Mouse (Mus musculus) embryonic facial prominence, embryonic 13.5 days (tissue): ENCODE data around the gene Mthfd2. TPM values are rescaled to one million over a fixed set of nuclear protein-coding genes. Genes with fewer than 3 reads are reported as not detected.
"Not testable (repeated sequence)": the region's sequence is repeated elsewhere in the genome, so short reads cannot be mapped to it uniquely, and the experiment has no call there.

Experiments
- ATAC-seq: fragments of 200-750 bp; cut with Nextera tagmentation; 2 replicates; pipeline ENCODE4 v1.8.0; 2017; ENCODE audit warnings: low read depth; ENCODE audit not compliant: insufficient number of reproducible peaks, insufficient read depth, low FRiP score, low TSS enrichment
- H3K27ac ChIP-seq: fragments of 300-500 bp; sonication (generic); 2 replicates; pipeline ENCODE4 v1.5.1; 2015; ENCODE audit warnings: moderate library complexity, mild to moderate bottlenecking, inconsistent platforms
- H3K27me3 ChIP-seq: fragments of 300-500 bp; sonication (generic); 2 replicates; pipeline ENCODE4 v1.6.1; 2015; ENCODE audit warnings: mild to moderate bottlenecking, inconsistent platforms
- H3K36me3 ChIP-seq: fragments of 300-500 bp; sonication (generic); 2 replicates; pipeline ENCODE4 v1.6.1; 2015; ENCODE audit warnings: mild to moderate bottlenecking, inconsistent platforms
- H3K4me1 ChIP-seq: fragments of 300-500 bp; sonication (generic); 2 replicates; pipeline ENCODE4 v1.6.1; 2015; ENCODE audit warnings: inconsistent platforms
- H3K4me2 ChIP-seq: fragments of 300-500 bp; sonication (generic); 2 replicates; pipeline ENCODE4 v1.6.1; 2015; ENCODE audit warnings: moderate library complexity, mild to moderate bottlenecking, inconsistent platforms
- H3K4me3 ChIP-seq: fragments of 300-500 bp; sonication (generic); 2 replicates; pipeline ENCODE4 v1.5.1; 2015; ENCODE audit warnings: mild to moderate bottlenecking, inconsistent platforms
- H3K9ac ChIP-seq: fragments of 300-500 bp; sonication (generic); 2 replicates; pipeline ENCODE4 v1.6.1; 2015; ENCODE audit warnings: mild to moderate bottlenecking, inconsistent platforms
- H3K9me3 ChIP-seq: fragments of 300-500 bp; sonication (generic); 2 replicates; pipeline ENCODE4 v1.6.1; 2016; ENCODE audit warnings: inconsistent platforms
- WGBS: fragments of 180-500 bp; shearing (Covaris S2); methylation state at CpG from one replicate; pipeline ENCODE4 v1.1.7; 2015; ENCODE audit warnings: mixed read lengths; 5-methylcytosine and 5-hydroxymethylcytosine counted together
- polyA plus RNA-seq: library from polyadenylated mRNA; unstranded; fragments of >200 nt; fragmentation: Nextera tagmentation; extraction: Ambion mirVana; gene quantifications from 2 replicates; pipeline ENCODE4 v1.2.1, GENCODE M21; 2015

The Mthfd2 gene
- polyA plus RNA-seq, 1 experiment from 2014 or later = 36.3 TPM

GRCm38 (mm10) chr6:83351490-83352160 lies 25.9 kb upstream of the Mthfd2 start:
- H3K27me3 ChIP-seq = no peaks in the 10 kb centered on the region
- H3K4me1 ChIP-seq = peaks cover 18% of the 10 kb centered on the region
- no peak overlapping the region for H3K4me3 ChIP-seq
- ATAC-seq = no peak
- peaks cover 41% of the 10 kb centered on the region for H3K36me3 ChIP-seq
- H3K9ac ChIP-seq = peak overlapping the region; percentile 93; the same call in 1 of the 2 replicates
- 81% methylated on average over 7 of the region's 7 CpGs for WGBS
- H3K9me3 ChIP-seq = no peaks in the 10 kb centered on the region
- peak overlapping the region; percentile 28; the same call in 1 of the 2 replicates for H3K27ac ChIP-seq
- H3K4me2 ChIP-seq = no peak overlapping the region

- Histone ChIP-seq H3K36me3 (peaks cover 41% of the 10 kb centered on the region), H3K9ac (peak overlapping the region; percentile 93; the same call in 1 of the 2 replicates), H3K27me3 (no peaks in the 10 kb centered on the region), H3K4me1 (peaks cover 18% of the 10 kb centered on the region), H3K9me3 (no peaks in the 10 kb centered on the region), H3K4me2 (no peak overlapping the region), H3K27ac (no peak overlapping the region), H3K4me3 (no peak overlapping the region)
- WGBS = 89% methylated on average over 16 of the region's 16 CpGs
- ATAC-seq = no peak
Measured at GRCm38 (mm10) chr6:83350851-83351405, 25.2 kb upstream of the Mthfd2 start.

DNA sequence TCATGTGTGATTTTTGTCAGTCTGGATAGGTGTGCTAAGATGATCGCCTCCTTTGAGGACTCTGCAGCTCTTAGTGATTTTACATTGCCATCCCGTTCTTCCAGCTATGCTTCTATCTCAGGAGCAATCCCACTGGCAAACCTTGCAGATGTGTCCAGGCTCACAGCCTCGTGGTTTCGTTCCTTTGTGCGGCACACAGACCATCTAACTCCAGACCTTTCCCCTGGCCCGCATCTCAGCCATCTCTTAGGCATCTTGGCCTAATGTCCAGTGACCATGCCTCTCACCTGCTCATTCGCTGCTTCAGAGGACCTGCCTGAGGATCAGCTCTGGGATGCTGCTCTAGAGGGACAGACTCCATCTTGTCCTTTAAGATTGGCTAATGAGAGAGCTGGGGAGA lies 24.5 kb upstream of the Mthfd2 start:
- ATAC-seq = no peak
- H3K36me3 ChIP-seq = peaks cover 34% of the 10 kb centered on the region
- H3K9ac ChIP-seq = peak overlapping the region; percentile 93
- no peaks in the 10 kb centered on the region for H3K27me3 ChIP-seq
- H3K9me3 ChIP-seq = no peaks in the 10 kb centered on the region
- H3K4me3 ChIP-seq = peak overlapping the region; percentile 88
- H3K4me2 ChIP-seq = peak overlapping the region; percentile 85
- 84% methylated on average over 7 of the region's 7 CpGs for WGBS
- H3K27ac ChIP-seq = no peak overlapping the region
- H3K4me1 ChIP-seq = peaks cover 18% of the 10 kb centered on the region

DNA sequence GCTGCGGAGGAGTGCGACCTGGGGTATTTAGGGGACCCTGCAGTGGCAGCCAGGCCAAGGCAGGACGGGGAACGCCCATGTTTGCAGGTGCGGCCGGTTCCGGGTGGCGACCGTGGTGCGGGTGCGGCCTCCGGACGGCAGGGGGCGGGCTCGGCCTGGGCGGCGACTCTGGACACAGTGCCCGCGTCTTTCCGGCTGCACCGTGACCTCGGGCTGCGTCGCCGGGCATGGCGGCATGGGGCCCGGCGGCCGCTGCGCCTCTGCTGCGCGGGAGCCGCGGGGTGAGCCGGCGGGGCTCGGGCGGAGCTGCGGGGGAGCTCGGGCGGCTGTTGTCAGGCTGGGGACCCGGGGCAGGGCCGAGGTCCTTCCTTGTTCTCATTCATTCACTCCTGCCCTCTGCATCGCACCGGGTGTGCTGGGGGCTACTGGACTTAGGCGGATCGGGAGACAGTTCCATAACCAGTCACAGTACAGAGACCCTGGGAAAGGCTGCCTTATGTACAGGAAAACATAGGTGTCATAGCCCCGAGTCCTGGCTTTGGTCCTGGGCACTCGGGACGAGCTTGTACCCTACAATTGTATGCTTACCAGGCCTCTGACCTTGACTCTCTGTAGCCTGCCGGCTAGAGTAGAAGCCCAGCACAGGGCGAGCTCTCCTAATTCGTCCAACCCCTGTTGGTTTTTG lies 23.7 kb upstream of the Mthfd2 start:
- Histone ChIP-seq H3K27me3 (no peaks in the 10 kb centered on the region), H3K9ac (peak overlapping the region; percentile 93), H3K9me3 (no peaks in the 10 kb centered on the region), H3K36me3 (peaks cover 26% of the 10 kb centered on the region), H3K4me3 (peak overlapping the region; percentile 88), H3K4me1 (peaks cover 18% of the 10 kb centered on the region), H3K4me2 (peak overlapping the region; percentile 85), H3K27ac (0 out of 2 replicates have a peak overlapping the region, but pooled peaks have one; percentile 22)
- peak; percentile 83 for ATAC-seq
- under 1% methylated on average over 52 of the region's 53 CpGs for WGBS

DNA sequence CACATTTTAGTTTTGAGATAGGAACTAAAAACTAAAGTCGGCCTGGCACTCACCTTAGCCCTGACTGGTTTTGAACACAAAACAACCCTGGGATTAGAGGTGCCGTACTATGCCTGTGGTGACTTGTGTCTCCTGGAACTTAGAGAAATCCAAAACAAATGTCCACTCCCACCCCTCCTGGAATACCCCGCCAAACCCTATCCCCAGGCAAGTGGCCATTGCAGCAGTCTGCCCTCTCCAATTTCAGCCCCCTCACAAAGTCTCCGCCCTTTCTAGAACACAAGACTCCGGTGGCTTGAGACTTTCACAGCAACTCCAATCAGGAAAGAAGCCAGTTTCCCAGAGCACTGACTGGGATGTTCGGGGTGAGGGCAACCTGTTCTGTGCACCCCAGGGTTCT lies 23.2 kb upstream of the Mthfd2 start, which contains the start of gene Bola3:
Bola3 (plus strand) TSS at position 275 of the 400 bp plus-strand sequence.
- no peak for ATAC-seq
- no peaks in the 10 kb centered on the region for H3K9me3 ChIP-seq
- peak within 1 kb of the TSS; percentile 85 for H3K4me2 ChIP-seq
- WGBS = 22% methylated on average over 6 of the region's 6 CpGs
- peak within 1 kb of the TSS; percentile 88 for H3K4me3 ChIP-seq
- H3K4me1 ChIP-seq = peaks cover 18% of the 10 kb centered on the region
- peaks cover 21% of the 10 kb centered on the region for H3K36me3 ChIP-seq
- 0 out of 2 replicates have a peak within 1 kb of the TSS, but pooled peaks have one; percentile 22 for H3K27ac ChIP-seq
- no peaks in the 10 kb centered on the region for H3K27me3 ChIP-seq
- peak within 1 kb of the TSS; percentile 93 for H3K9ac ChIP-seq

DNA sequence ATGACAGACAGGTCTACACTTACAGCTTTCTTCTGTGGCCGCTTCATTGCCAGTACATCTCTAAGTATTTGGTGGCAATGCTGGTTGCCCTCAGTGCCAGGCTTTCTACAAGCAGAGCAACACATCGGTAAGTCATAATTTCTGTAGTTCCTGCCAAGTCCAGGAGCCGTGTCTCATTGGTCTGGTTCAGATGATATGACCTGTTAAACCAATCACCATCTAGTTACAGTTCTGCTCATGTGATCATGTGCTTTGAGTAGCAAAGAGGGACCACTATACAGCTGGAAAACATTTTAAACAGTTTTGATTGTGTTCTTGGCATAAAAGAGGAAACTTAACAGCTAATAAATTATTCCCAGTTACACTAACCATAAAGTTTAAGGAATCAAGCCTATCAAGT lies 22.2 kb upstream of the Mthfd2 start:
- Histone ChIP-seq H3K27me3 (no peaks in the 10 kb centered on the region), H3K4me2 (no peak overlapping the region), H3K9ac (no peak overlapping the region), H3K36me3 (peaks cover 14% of the 10 kb centered on the region), H3K9me3 (no peaks in the 10 kb centered on the region), H3K4me3 (no peak overlapping the region), H3K27ac (no peak overlapping the region), H3K4me1 (peaks cover 18% of the 10 kb centered on the region)
- ATAC-seq = no peak
- 78% methylated on average over 3 of the region's 3 CpGs for WGBS

- Histone ChIP-seq H3K36me3 (peaks cover 28% of the 10 kb centered on the region), H3K4me1 (peaks cover 10% of the 10 kb centered on the region)
- WGBS = 90% methylated on average over 8 of the region's 8 CpGs
- H3K4me3 ChIP-seq, H3K27ac ChIP-seq, H3K27me3 ChIP-seq, H3K9ac ChIP-seq, ATAC-seq, H3K4me2 ChIP-seq, H3K9me3 ChIP-seq: not testable (repeated sequence)
Measured at GRCm38 (mm10) chr6:83345285-83345684, 19.6 kb upstream of the Mthfd2 start.

DNA sequence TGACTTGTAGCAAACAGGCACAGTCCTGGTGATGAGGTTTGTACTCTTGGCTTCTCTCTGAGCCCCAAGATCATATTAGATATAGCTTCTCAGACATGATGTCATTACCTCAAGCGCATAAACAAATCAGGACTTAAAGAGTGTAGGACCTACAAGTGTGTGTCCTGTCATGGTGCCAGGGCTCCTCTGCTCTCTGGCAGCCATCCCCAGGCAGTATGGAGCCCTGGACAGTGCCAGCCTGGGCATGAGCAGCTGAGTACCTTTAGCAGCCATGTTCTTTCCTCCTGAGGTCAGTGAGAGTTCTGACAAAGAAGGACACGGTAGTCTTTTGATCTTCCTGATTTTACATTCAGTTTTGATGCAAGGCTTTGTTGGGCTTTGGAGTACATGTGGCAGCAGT lies 17.2 kb upstream of the Mthfd2 start:
- peaks cover 48% of the 10 kb centered on the region for H3K36me3 ChIP-seq
- H3K9me3 ChIP-seq = no peaks in the 10 kb centered on the region
- no peaks in the 10 kb centered on the region for H3K27me3 ChIP-seq
- H3K27ac ChIP-seq = no peak overlapping the region
- H3K4me1 ChIP-seq = no peaks in the 10 kb centered on the region
- 90% methylated on average over 2 of the region's 2 CpGs for WGBS
- H3K4me2 ChIP-seq = no peak overlapping the region
- no peak for ATAC-seq
- no peak overlapping the region for H3K4me3 ChIP-seq
- H3K9ac ChIP-seq = no peak overlapping the region

DNA sequence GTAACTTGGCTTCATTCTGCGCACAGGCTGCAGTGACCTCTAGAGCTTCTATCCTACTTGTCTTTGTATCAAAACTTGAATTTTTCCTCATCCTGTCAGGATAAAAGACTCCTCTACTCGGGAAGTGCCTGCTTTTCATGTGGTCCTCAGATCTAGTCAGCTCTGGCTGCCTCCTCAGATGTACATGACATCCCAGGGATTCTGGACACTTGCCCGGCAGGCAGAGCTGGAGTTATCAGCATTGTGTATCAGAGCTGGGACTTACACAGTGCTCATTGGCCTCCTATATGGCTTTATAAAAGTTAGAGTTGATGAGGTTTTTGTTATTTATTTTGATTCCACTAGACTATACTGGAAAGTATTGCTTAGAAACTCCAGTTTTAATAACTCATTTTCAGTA lies 15.7 kb upstream of the Mthfd2 start:
- no peaks in the 10 kb centered on the region for H3K4me1 ChIP-seq
- no peak for ATAC-seq
- H3K36me3 ChIP-seq = peaks cover 58% of the 10 kb centered on the region
- no peak overlapping the region for H3K4me2 ChIP-seq
- 75% methylated on average over 3 of the region's 3 CpGs for WGBS
- no peak overlapping the region for H3K9ac ChIP-seq
- no peak overlapping the region for H3K4me3 ChIP-seq
- no peaks in the 10 kb centered on the region for H3K9me3 ChIP-seq
- H3K27me3 ChIP-seq = no peaks in the 10 kb centered on the region
- no peak overlapping the region for H3K27ac ChIP-seq

GRCm38 (mm10) chr6:83327591-83328190 lies 2.0 kb upstream of the Mthfd2 start:
- Histone ChIP-seq H3K9ac (no peak overlapping the region), H3K27me3 (no peaks in the 10 kb centered on the region), H3K27ac (no peak overlapping the region), H3K4me3 (no peak overlapping the region), H3K4me2 (no peak overlapping the region), H3K4me1 (peaks cover 13% of the 10 kb centered on the region), H3K9me3 (no peaks in the 10 kb centered on the region), H3K36me3 (peaks cover 34% of the 10 kb centered on the region)
- no peak for ATAC-seq
- WGBS = 88% methylated on average over 3 of the region's 3 CpGs

DNA sequence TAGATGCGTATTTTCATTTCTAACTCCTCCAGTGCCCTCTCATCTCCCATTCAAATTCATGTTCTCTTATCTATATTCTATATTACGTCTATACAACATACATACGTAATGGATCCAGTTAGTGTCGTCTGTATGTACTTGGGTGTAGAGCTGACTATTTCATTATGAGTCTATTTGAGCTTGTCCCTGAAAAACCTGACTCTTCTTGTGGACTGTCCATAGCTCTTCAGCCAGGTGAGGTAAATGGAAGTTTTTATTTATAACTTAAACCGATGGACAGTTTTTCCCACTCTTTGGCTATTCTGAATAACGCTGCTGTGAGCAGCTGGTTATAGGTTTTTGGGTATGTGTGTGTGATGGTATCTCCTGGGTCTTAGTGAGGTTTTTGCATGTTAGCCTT lies 1.1 kb upstream of the Mthfd2 start:
- H3K4me3 ChIP-seq = peak overlapping the region; percentile 68
- 56% methylated on average over 6 of the region's 6 CpGs for WGBS
- H3K4me2 ChIP-seq = peak overlapping the region; percentile 74
- no peaks in the 10 kb centered on the region for H3K27me3 ChIP-seq
- peaks cover 13% of the 10 kb centered on the region for H3K4me1 ChIP-seq
- no peaks in the 10 kb centered on the region for H3K9me3 ChIP-seq
- peaks cover 26% of the 10 kb centered on the region for H3K36me3 ChIP-seq
- ATAC-seq = no peak
- H3K9ac ChIP-seq = peak overlapping the region; percentile 87
- no peak overlapping the region for H3K27ac ChIP-seq
